Mouse (Mus musculus) heart, postnatal 0 days (tissue): ENCODE measurements around the gene Peak1. TPM values are rescaled to one million over a fixed set of nuclear protein-coding genes. Genes with fewer than 3 reads are reported as not detected.

Source experiments
- ATAC-seq: fragments of 200-750 bp; cut with Nextera tagmentation; 2 replicates; pipeline ENCODE4 v1.8.0; 2017; ENCODE audit warnings: low read depth, moderate number of reproducible peaks, moderate library complexity; ENCODE audit not compliant: insufficient read depth
- DNase-seq: peaks from one replicate; pipeline ENCODE4 v3.0.0-alpha.2; 2016; ENCODE audit warnings: low spot score
- H3K27ac ChIP-seq: fragments of 300-500 bp; sonication (generic); 2 replicates; pipeline ENCODE4 v1.5.1; 2014; ENCODE audit warnings: low read depth, mild to moderate bottlenecking
- H3K27me3 ChIP-seq: fragments of 300-500 bp; sonication (generic); 2 replicates; pipeline ENCODE4 v1.6.1; 2014; ENCODE audit warnings: low read length, mixed read lengths; ENCODE audit not compliant: control insufficient read depth, insufficient read depth
- H3K36me3 ChIP-seq: fragments of 300-500 bp; sonication (generic); replicated peaks from 2 replicates; pipeline ENCODE4 v1.6.1; 2014; ENCODE audit warnings: low read length, mixed read lengths; ENCODE audit not compliant: control insufficient read depth, insufficient read depth
- H3K4me1 ChIP-seq: fragments of 300-500 bp; sonication (generic); 2 replicates; pipeline ENCODE4 v1.6.1; 2014; ENCODE audit warnings: antibody characterized with exemption; ENCODE audit not compliant: control insufficient read depth, insufficient read depth
- H3K4me2 ChIP-seq: fragments of 300-500 bp; sonication (generic); 2 replicates; pipeline ENCODE4 v1.6.1; 2014; ENCODE audit warnings: low read depth, mild to moderate bottlenecking, low read length, moderate library complexity
- H3K4me3 ChIP-seq: fragments of 300-500 bp; sonication (generic); 2 replicates; pipeline ENCODE4 v1.5.1; 2014; ENCODE audit warnings: low read depth, low read length
- H3K9ac ChIP-seq: fragments of 300-500 bp; sonication (generic); replicated peaks from 2 replicates; pipeline ENCODE4 v1.6.1; 2014; ENCODE audit warnings: low read depth, low read length, mixed read lengths
- H3K9me3 ChIP-seq: fragments of 300-500 bp; sonication (generic); replicated peaks from 2 replicates; pipeline ENCODE4 v1.6.1; 2016; ENCODE audit warnings: low read length; ENCODE audit not compliant: control insufficient read depth
- CTCF ChIP-seq: IDR thresholded peaks from 2 replicates; pipeline ENCODE4 v1.5.1; 2016; ENCODE audit warnings: antibody characterized with exemption, control low read depth, low read depth
- EP300 ChIP-seq: IDR thresholded peaks from 2 replicates; pipeline ENCODE4 v1.6.1; 2016; ENCODE audit warnings: antibody characterized with exemption, low read depth
- WGBS: fragments of 180-500 bp; shearing (Covaris S2); extraction: QIAGEN DNeasy Blood & Tissue Kit; methylation state at CpG from one replicate; pipeline ENCODE4 v1.1.7; 2014; 5-methylcytosine and 5-hydroxymethylcytosine counted together
- polyA plus RNA-seq: library from polyadenylated mRNA; unstranded; fragments of >200 nt; fragmentation: Nextera tagmentation; extraction: Ambion mirVana; gene quantifications from 2 replicates; pipeline ENCODE4 v1.2.1, GENCODE M21; 2015
- total RNA-seq: library from RNA; depleted of rRNA; stranded (reverse); fragments of >200 nt; gene quantifications from 2 replicates; pipeline ENCODE4 v1.2.3, GENCODE M21; 2014; ENCODE audit warnings: low replicate concordance

Peak1 gene
- total and polyA plus RNA-seq, 2 experiments from 2014 or later: 8.1 to 19.7 TPM

DNA sequence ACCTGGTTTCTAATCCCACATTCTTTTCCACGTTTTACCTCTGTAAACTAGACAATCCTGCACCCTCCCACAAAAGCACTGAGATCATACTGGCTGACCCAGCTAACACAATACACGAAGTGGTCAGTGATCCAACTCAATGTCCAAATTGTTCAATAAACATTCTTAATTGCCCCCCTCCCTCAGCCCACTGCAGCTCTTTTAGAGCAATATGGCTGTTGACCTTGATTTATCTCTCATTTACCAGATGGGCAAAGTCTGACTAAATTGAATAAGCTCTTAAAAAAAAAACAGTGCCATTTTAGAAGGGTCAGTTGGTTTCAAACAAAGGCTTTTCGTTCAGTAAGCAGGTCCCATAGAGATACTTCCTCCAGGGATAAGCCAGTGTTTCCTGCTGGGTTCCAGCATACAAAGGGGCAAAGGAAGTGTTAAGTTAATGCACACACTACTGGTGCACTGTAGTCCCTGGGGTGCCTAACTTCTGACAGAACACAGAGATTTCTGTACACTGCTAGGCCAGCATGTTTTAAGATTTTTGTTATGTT, 114.9 kb downstream of the Peak1 start:
- Histone ChIP-seq H3K9ac (no peak overlapping the region), H3K36me3 (no peaks in the 10 kb centered on the region), H3K4me1 (peaks cover 18% of the 10 kb centered on the region; the same call in 1 of the 2 replicates), H3K4me3 (no peak overlapping the region), H3K27ac (peak overlapping the region; percentile 39), H3K4me2 (no peak overlapping the region), H3K9me3 (no peaks in the 10 kb centered on the region), H3K27me3 (no peaks in the 10 kb centered on the region)
- ATAC-seq (no peak), DNase-seq (no peak)
- 62% methylated on average over 3 of the region's 3 CpGs for WGBS
- TF ChIP-seq EP300: no peak

DNA sequence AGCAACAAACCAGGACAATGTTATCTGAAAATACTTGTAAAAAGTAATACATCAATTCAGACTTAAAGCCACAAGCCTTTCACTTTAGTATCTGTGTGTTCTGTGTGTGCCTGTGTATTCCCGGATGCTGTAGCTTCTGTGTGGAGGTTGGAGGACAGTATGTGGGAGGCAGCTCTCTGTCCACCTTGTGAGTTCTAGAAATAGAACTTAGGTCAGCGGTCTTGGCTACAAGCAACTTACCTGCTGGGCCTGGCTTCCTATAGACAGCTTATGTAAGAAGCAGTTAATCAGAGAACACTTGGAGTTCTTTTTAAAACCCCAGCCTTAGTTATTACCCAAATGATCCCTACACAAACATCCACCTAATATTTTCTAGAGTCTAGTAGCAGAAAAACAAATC, 127.8 kb downstream of the Peak1 start:
- DNase-seq: no peak
- Histone ChIP-seq H3K9ac (no peak overlapping the region), H3K4me1 (no peaks in the 10 kb centered on the region), H3K27ac (no peak overlapping the region), H3K4me3 (no peak overlapping the region), H3K36me3 (no peaks in the 10 kb centered on the region), H3K4me2 (no peak overlapping the region), H3K27me3 (no peaks in the 10 kb centered on the region), H3K9me3 (no peaks in the 10 kb centered on the region)
- TF ChIP-seq EP300 (no peak), CTCF (no peak)
- ATAC-seq: no peak
- 54% methylated on average over 2 of the region's 2 CpGs for WGBS

- H3K27me3 ChIP-seq: no peaks in the 10 kb centered on the region
- H3K9me3 ChIP-seq: no peaks in the 10 kb centered on the region
- 91% methylated on average over 5 of the region's 5 CpGs for WGBS
- peaks cover 3% of the 10 kb centered on the region; the same call in 1 of the 2 replicates for H3K4me1 ChIP-seq
- H3K27ac ChIP-seq: no peak overlapping the region
- 0 out of 2 replicates have a peak, but pooled peaks cover under 1% of the 10 kb centered on the region for H3K36me3 ChIP-seq
- TF ChIP-seq CTCF: no peak
- TF ChIP-seq EP300: no peak
- no peak for DNase-seq
- H3K9ac ChIP-seq: no peak overlapping the region
- no peak for ATAC-seq
- H3K4me3 ChIP-seq: no peak overlapping the region
- no peak overlapping the region for H3K4me2 ChIP-seq
These were observed 135.4 kb downstream of the Peak1 start for GRCm38 (mm10) chr9:56282481-56282880.

GRCm38 (mm10) chr9:56273576-56273975, 144.3 kb downstream of the Peak1 start:
- H3K4me1 ChIP-seq: no peaks in the 10 kb centered on the region; the same call in 1 of the 2 replicates
- H3K36me3 ChIP-seq: 0 out of 2 replicates have a peak, but pooled peaks cover 3% of the 10 kb centered on the region
- H3K4me3 ChIP-seq: no peak overlapping the region
- H3K27me3 ChIP-seq: no peaks in the 10 kb centered on the region
- DNase-seq (no peak), ATAC-seq (no peak)
- TF ChIP-seq EP300: no peak
- TF ChIP-seq CTCF: no peak
- H3K4me2 ChIP-seq: no peak overlapping the region
- H3K9me3 ChIP-seq: no peaks in the 10 kb centered on the region; the same call in 1 of the 2 replicates
- no peak overlapping the region for H3K27ac ChIP-seq
- 72% methylated on average over 3 of the region's 3 CpGs for WGBS
- H3K9ac ChIP-seq: no peak overlapping the region

GRCm38 (mm10) chr9:56272247-56272598, 145.6 kb downstream of the Peak1 start:
- H3K27ac ChIP-seq: no peak overlapping the region
- H3K4me3 ChIP-seq: no peak overlapping the region
- TF ChIP-seq CTCF (no peak), EP300 (no peak)
- 0 out of 2 replicates have a peak, but pooled peaks cover under 1% of the 10 kb centered on the region for H3K36me3 ChIP-seq
- no peaks in the 10 kb centered on the region for H3K27me3 ChIP-seq
- H3K9ac ChIP-seq: no peak overlapping the region
- H3K4me1 ChIP-seq: peaks cover under 1% of the 10 kb centered on the region; the same call in 1 of the 2 replicates
- DNase-seq (no peak), ATAC-seq (no peak)
- no peaks in the 10 kb centered on the region; the same call in 1 of the 2 replicates for H3K9me3 ChIP-seq
- WGBS: 48% methylated on average over 2 of the region's 2 CpGs
- no peak overlapping the region for H3K4me2 ChIP-seq
